Mouse (Mus musculus) heart, postnatal 0 days (tissue): Measurements from ENCODE around the gene Gmfg.

Experiments used
- CTCF ChIP-seq: IDR thresholded peaks from 2 replicates; pipeline ENCODE4 v1.5.1; 2016; ENCODE audit warnings: antibody characterized with exemption, control low read depth, low read depth
- EP300 ChIP-seq: IDR thresholded peaks from 2 replicates; pipeline ENCODE4 v1.6.1; 2016; ENCODE audit warnings: antibody characterized with exemption, low read depth

GRCm38 (mm10) chr7:28436932-28437570 lies at the start of gene Gmfg:
- TF ChIP-seq EP300 (no peak), CTCF (peak; percentile 83)
